In the genomic region with DNA sequence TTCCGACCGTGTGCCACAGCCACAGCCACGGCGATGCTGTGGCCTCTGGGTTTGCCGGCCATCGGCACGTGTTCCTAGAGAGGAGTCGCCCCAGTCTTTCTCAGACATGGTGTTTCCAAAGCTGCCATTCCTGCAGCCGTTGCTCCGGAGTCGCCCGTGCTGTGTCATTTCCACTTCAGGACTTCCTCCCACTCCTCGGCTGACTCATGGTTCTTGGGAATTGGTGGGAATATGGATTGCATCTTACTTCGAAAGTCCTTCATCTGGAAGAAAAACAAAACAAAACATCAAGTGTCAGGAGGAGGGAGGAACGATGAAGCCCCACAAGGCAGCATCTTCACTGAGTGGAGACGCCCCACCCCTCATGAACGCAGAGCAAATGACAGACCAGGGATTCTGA, we compare ENCODE assay signal across 16 mouse cellular contexts. TPM values are rescaled to one million over a fixed set of nuclear protein-coding genes. Genes with fewer than 3 reads are reported as not detected.
DNase-seq lines count a peak whose midpoint lies in the region.
"Had no signal": no experiment of that assay in that cellular context is flagged by ENCODE, and none has a peak within 500 bp of the region (broad histone marks: within the 10 kb centered on the region; RNA-seq: fewer than 3 reads in every experiment).

No protein-coding gene starts in this region.

- DNase-seq in left cerebral cortex, adult 18-20 months (ENCODE audit: low spot score in 2 of 2), result peak; percentile 30 to 50
- DNase-seq in left cerebral cortex, postnatal 14 days (ENCODE audit: low spot score in 2 of 2), result no peak
- peak; percentile 62 for DNase-seq in right cerebral cortex, adult 2 months (ENCODE audit: low spot score in 2 of 2)
- DNase-seq in right cerebral cortex, postnatal 14 days, result no peak
- peak; percentile 76 for DNase-seq in brain, adult 2 months (ENCODE audit: low read depth, low spot score)
- DNase-seq in layer of hippocampus, adult 8-10 months (ENCODE audit: low spot score in 2 of 2), result no peak
- DNase-seq: adrenal gland, adult 8-10 months; adrenal gland, postnatal 25 days; cerebellum, adult 18-20 months; cerebellum, adult 9-10 months; cerebellum, postnatal 14 days; forebrain, postnatal 0 days; gastrocnemius, postnatal 25 days; heart, adult 18-20 months; heart, postnatal 10 days; heart, postnatal 36 days had no signal

- intact Hi-C loops in left cerebral cortex, postnatal 14 days (cut with DNase I), result no loop called here

RNA-seq across cellular contexts. Expression of gene Ldhal6b, which starts 7.4 kb away (rescaled TPM):
- 1 to 10 TPM in 1 of 2 experiments, under 1 TPM in 1; 0.94 to 1.3 TPM for total RNA-seq in left cerebral cortex, adult 18-20 months (2021)
- total RNA-seq in left cerebral cortex, postnatal 14 days (2021), result 1 to 10 TPM; 1.1 TPM
- 1 to 10 TPM; 1.5 to 2.0 (median 1.8) TPM for total RNA-seq in layer of hippocampus, adult 8-10 months (2022)

RNA-seq across cellular contexts. Expression of gene Tmem242, which starts 28.9 kb away (rescaled TPM):
- 10 to 100 TPM; 76.2 to 79.1 TPM for total RNA-seq in left cerebral cortex, adult 18-20 months (2021)
- total RNA-seq in left cerebral cortex, postnatal 14 days (2021), result 10 to 100 TPM; 89.9 to 94.8 TPM
- total RNA-seq in layer of hippocampus, adult 8-10 months (2022), result 10 to 100 TPM; 69.3 to 73.1 (median 71.8) TPM

Comparison
In these comparisons a context has a peak if more than half of its experiments do, and no peak if none do; other contexts are left out.
1. DNase-seq: peak in left cerebral cortex, adult 18-20 months (2 of 2), right cerebral cortex, adult 2 months (2 of 2) and brain, adult 2 months (single experiment); none in left cerebral cortex, postnatal 14 days (0 of 2), right cerebral cortex, postnatal 14 days (single experiment) and layer of hippocampus, adult 8-10 months (0 of 2).